ENCODE assay signal across 14 mouse cellular contexts in genomic region chr16:41835745-41836144, GRCm38 (mm10).
A peak's percentile ranks its signal among the peaks of the same experiment; 100 is the strongest.
DNase-seq lines count a peak whose midpoint lies in the region; ATAC-seq lines count a peak whose summit lies in the region.
"Had no signal": no experiment of that assay in that cellular context is flagged by ENCODE, and none has a peak within 500 bp of the region (broad histone marks: within the 10 kb centered on the region; RNA-seq: fewer than 3 reads in every experiment).

No protein-coding gene starts in this region.

- peak; percentile 1 for DNase-seq in kidney, postnatal 14 days
- no peak for DNase-seq in kidney, adult 8-10 months
- DNase-seq in 416B (ENCODE audit: low read depth), result peak; percentile 12
- DNase-seq in embryo, embryonic 10 days (ENCODE audit: low spot score), result peak; percentile 54
- no peak for DNase-seq in ovary, adult 18-20 months (ENCODE audit: low spot score)
- no peak for DNase-seq in urinary bladder, adult 2 months (ENCODE audit: low spot score)
- DNase-seq: gastrocnemius, postnatal 10 days; heart, postnatal 14 days had no signal

- H3K9me3 ChIP-seq in forebrain, embryonic 13.5 days (replicated peaks), result no peaks in the 10 kb centered on the region
- H3K9me3 ChIP-seq in forebrain, embryonic 15.5 days, result no peaks in the 10 kb centered on the region
- H3K9me3 ChIP-seq: embryonic facial prominence, embryonic 15.5 days; limb, embryonic 13.5 days; stomach, embryonic 15.5 days had no signal

- H3K27me3 ChIP-seq in forebrain, embryonic 13.5 days, result no peaks in the 10 kb centered on the region
- no peaks in the 10 kb centered on the region for H3K27me3 ChIP-seq in forebrain, embryonic 15.5 days
- H3K27me3 ChIP-seq: embryonic facial prominence, embryonic 15.5 days; limb, embryonic 13.5 days; stomach, embryonic 15.5 days had no signal

- H3K36me3 ChIP-seq in forebrain, embryonic 13.5 days (ENCODE audit: poor library complexity, severe bottlenecking), result no peaks in the 10 kb centered on the region
- no peaks in the 10 kb centered on the region for H3K36me3 ChIP-seq in forebrain, embryonic 15.5 days
- H3K36me3 ChIP-seq: embryonic facial prominence, embryonic 15.5 days; limb, embryonic 13.5 days; stomach, embryonic 15.5 days had no signal

- peak; percentile 67 for ATAC-seq in forebrain, embryonic 13.5 days
- no peak for ATAC-seq in forebrain, embryonic 15.5 days (replicated peaks)
- ATAC-seq: activated CD4-positive, CD25-positive, alpha-beta regulatory T cell, adult 4 months had no signal

- no peak overlapping the region for H3K4me3 ChIP-seq in forebrain, embryonic 13.5 days
- H3K4me3 ChIP-seq in forebrain, embryonic 15.5 days, result no peak overlapping the region
- H3K4me3 ChIP-seq: embryonic facial prominence, embryonic 15.5 days; limb, embryonic 13.5 days; stomach, embryonic 15.5 days had no signal

- H3K27ac ChIP-seq in forebrain, embryonic 13.5 days, result no peak overlapping the region
- no peak overlapping the region for H3K27ac ChIP-seq in forebrain, embryonic 15.5 days (replicated peaks)
- H3K27ac ChIP-seq: embryonic facial prominence, embryonic 15.5 days; limb, embryonic 13.5 days; stomach, embryonic 15.5 days had no signal

- H3K9ac ChIP-seq in forebrain, embryonic 13.5 days, result no peak overlapping the region
- H3K9ac ChIP-seq in forebrain, embryonic 15.5 days (replicated peaks), result no peak overlapping the region
- H3K9ac ChIP-seq: embryonic facial prominence, embryonic 15.5 days; limb, embryonic 13.5 days; stomach, embryonic 15.5 days had no signal

- no peak overlapping the region for H3K4me2 ChIP-seq in forebrain, embryonic 13.5 days
- no peak overlapping the region for H3K4me2 ChIP-seq in forebrain, embryonic 15.5 days (replicated peaks)
- H3K4me2 ChIP-seq: embryonic facial prominence, embryonic 15.5 days; limb, embryonic 13.5 days; stomach, embryonic 15.5 days had no signal

- 48% methylated on average over 6 of the region's 6 CpGs for WGBS in forebrain, embryonic 13.5 days
- 49% methylated on average over 6 of the region's 6 CpGs for WGBS in forebrain, embryonic 15.5 days

- no peaks in the 10 kb centered on the region for H3K4me1 ChIP-seq in forebrain, embryonic 13.5 days
- H3K4me1 ChIP-seq in forebrain, embryonic 15.5 days, result no peaks in the 10 kb centered on the region; the same call in 1 of the 2 replicates
- H3K4me1 ChIP-seq: embryonic facial prominence, embryonic 15.5 days; limb, embryonic 13.5 days; stomach, embryonic 15.5 days had no signal

Comparison
In these comparisons a context has a peak if more than half of its experiments do, and no peak if none do; other contexts are left out.
1. DNase-seq: peak in kidney, postnatal 14 days (single experiment), 416B (single experiment) and embryo, embryonic 10 days (single experiment); none in kidney, adult 8-10 months (0 of 2), ovary, adult 18-20 months (single experiment) and urinary bladder, adult 2 months (single experiment).